ENCODE assay signal across 16 mouse cellular contexts in the genomic region with DNA sequence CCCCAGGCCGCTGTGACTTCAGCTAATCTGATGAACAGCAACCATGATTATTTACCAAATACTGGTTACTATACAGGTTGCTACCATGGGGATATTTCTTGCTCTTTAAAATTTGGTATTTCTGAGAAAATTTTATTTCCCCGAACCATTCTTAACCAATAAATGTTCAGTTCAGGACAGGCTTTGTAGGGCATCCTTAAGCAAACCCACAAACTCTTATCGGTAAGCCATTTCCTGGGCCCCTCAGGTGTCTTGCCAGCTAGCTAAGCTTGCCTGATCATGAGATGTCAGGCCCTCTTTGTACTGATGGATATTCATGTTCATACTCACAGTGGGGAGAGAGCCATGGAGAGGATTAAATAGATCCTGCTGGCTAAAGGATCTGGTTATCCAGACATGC. TPM values are rescaled to one million over a fixed set of nuclear protein-coding genes. Genes with fewer than 3 reads are reported as not detected.
DNase-seq lines count a peak whose midpoint lies in the region; ATAC-seq lines count a peak whose summit lies in the region.
"Had no signal": no experiment of that assay in that cellular context is flagged by ENCODE, and none has a peak within 500 bp of the region (broad histone marks: within the 10 kb centered on the region; RNA-seq: fewer than 3 reads in every experiment).

No protein-coding gene starts in this region.

- no peak overlapping the region for H3K4me2 ChIP-seq in heart, embryonic 15.5 days
- H3K4me2 ChIP-seq in intestine, embryonic 16.5 days (ENCODE audit: low read depth, low read length), result no peak overlapping the region
- H3K4me2 ChIP-seq: embryonic facial prominence, embryonic 15.5 days; forebrain, embryonic 13.5 days; limb, embryonic 13.5 days; neural tube, embryonic 15.5 days had no signal

- intact Hi-C loops in heart, postnatal 14 days (cut with DNase I), result no loop called here

- no peak for DNase-seq in heart, postnatal 14 days
- peak; percentile 56 for DNase-seq in thymus, postnatal 14 days
- DNase-seq in thymus, adult 18-20 months, result no peak
- no peak for DNase-seq in gastrocnemius, postnatal 10 days
- DNase-seq in frontal cortex, adult 2 months (ENCODE audit: extremely low spot score in 1 of 2, low spot score in 1 of 2), result no peak
- DNase-seq: cerebellum, adult 8-10 months; kidney, adult 18-20 months; layer of hippocampus, postnatal 36 days; retina, postnatal 1 day had no signal

- no peaks in the 10 kb centered on the region for H3K36me3 ChIP-seq in heart, embryonic 15.5 days
- no peaks in the 10 kb centered on the region for H3K36me3 ChIP-seq in intestine, embryonic 16.5 days (ENCODE audit: control insufficient read depth, insufficient read depth, low read length)
- H3K36me3 ChIP-seq: embryonic facial prominence, embryonic 15.5 days; neural tube, embryonic 15.5 days had no signal

- no peak for ATAC-seq in heart, embryonic 15.5 days (replicated peaks; ENCODE audit: insufficient number of reproducible peaks, insufficient read depth, low FRiP score, low read depth)
- no peak for ATAC-seq in intestine, embryonic 16.5 days
- ATAC-seq: forebrain, embryonic 13.5 days; Patski had no signal

- H3K9me3 ChIP-seq in heart, embryonic 15.5 days (replicated peaks), result no peaks in the 10 kb centered on the region
- H3K9me3 ChIP-seq in intestine, embryonic 16.5 days (ENCODE audit: control insufficient read depth, low read length), result no peaks in the 10 kb centered on the region
- H3K9me3 ChIP-seq: embryonic facial prominence, embryonic 15.5 days; forebrain, embryonic 13.5 days; limb, embryonic 13.5 days; neural tube, embryonic 15.5 days had no signal

- H3K9ac ChIP-seq in heart, embryonic 15.5 days, result 0 out of 2 replicates have a peak overlapping the region, but pooled peaks have one; percentile 0
- H3K9ac ChIP-seq in intestine, embryonic 16.5 days (ENCODE audit: low read depth, low read length), result no peak overlapping the region
- H3K9ac ChIP-seq: embryonic facial prominence, embryonic 15.5 days; forebrain, embryonic 13.5 days; limb, embryonic 13.5 days; neural tube, embryonic 15.5 days had no signal

- no peaks in the 10 kb centered on the region for H3K27me3 ChIP-seq in heart, embryonic 15.5 days
- H3K27me3 ChIP-seq in intestine, embryonic 16.5 days (replicated peaks; ENCODE audit: control insufficient read depth, insufficient read depth, low read length), result no peaks in the 10 kb centered on the region
- H3K27me3 ChIP-seq: embryonic facial prominence, embryonic 15.5 days; forebrain, embryonic 13.5 days; limb, embryonic 13.5 days; neural tube, embryonic 15.5 days; Patski had no signal

- 80% methylated on average over 3 of the region's 3 CpGs for WGBS in heart, embryonic 15.5 days
- WGBS in intestine, embryonic 16.5 days, result 91% methylated on average over 3 of the region's 3 CpGs

- H3K4me3 ChIP-seq in heart, embryonic 15.5 days, result no peak overlapping the region
- no peak overlapping the region for H3K4me3 ChIP-seq in intestine, embryonic 16.5 days (ENCODE audit: low read length)
- H3K4me3 ChIP-seq: embryonic facial prominence, embryonic 15.5 days; forebrain, embryonic 13.5 days; limb, embryonic 13.5 days; neural tube, embryonic 15.5 days had no signal

- peak overlapping the region; percentile 70 for H3K27ac ChIP-seq in heart, embryonic 15.5 days
- H3K27ac ChIP-seq in intestine, embryonic 16.5 days (ENCODE audit: low read length), result peak overlapping the region; percentile 35
- H3K27ac ChIP-seq: embryonic facial prominence, embryonic 15.5 days; forebrain, embryonic 13.5 days; limb, embryonic 13.5 days; neural tube, embryonic 15.5 days had no signal

- peaks cover 89% of the 10 kb centered on the region for H3K4me1 ChIP-seq in heart, embryonic 15.5 days (replicated peaks)
- peaks cover 9% of the 10 kb centered on the region for H3K4me1 ChIP-seq in intestine, embryonic 16.5 days (ENCODE audit: control insufficient read depth, insufficient read depth, low read length)

RNA-seq across cellular contexts. Expression of a gene that starts 30.7 kb away (rescaled TPM):
- polyA plus RNA-seq in heart, embryonic 15.5 days (2015; fragmentation: Nextera tagmentation; extraction: Ambion mirVana), result 19.6 and 26.5 TPM in 2 replicates
- 10 to 100 TPM; 56.8 to 77.7 TPM for total RNA-seq in heart, postnatal 14 days (2021)
- polyA plus RNA-seq in intestine, embryonic 16.5 days (2015; fragmentation: Nextera tagmentation; extraction: Ambion mirVana), result 12.0 and 12.7 TPM in 2 replicates
- 10 to 100 TPM; 30.9 to 42.8 TPM for total RNA-seq in gastrocnemius, postnatal 10 days (2021)
- polyA plus RNA-seq in frontal cortex, adult 2 months (2012; rRNA removed), result 9.1 and 10.0 TPM in 2 replicates

RNA-seq across cellular contexts. Expression of a gene that starts 34.3 kb away (rescaled TPM):
- polyA plus RNA-seq in heart, embryonic 15.5 days (2015; fragmentation: Nextera tagmentation; extraction: Ambion mirVana), result 2.9 and 4.4 TPM in 2 replicates
- 1 to 10 TPM; 2.3 to 3.1 TPM for total RNA-seq in heart, postnatal 14 days (2021)
- polyA plus RNA-seq in intestine, embryonic 16.5 days (2015; fragmentation: Nextera tagmentation; extraction: Ambion mirVana), result 5.5 and 5.8 TPM in 2 replicates
- total RNA-seq in gastrocnemius, postnatal 10 days (2021), result 1 to 10 TPM in 1 of 2 experiments, under 1 TPM in 1; 0.72 to 1.4 TPM
- 6.2 and 8.3 TPM in 2 replicates for polyA plus RNA-seq in frontal cortex, adult 2 months (2012; rRNA removed)
